Mouse (Mus musculus) cortical plate, adult 2 months (tissue): ENCODE data around the gene Setd6. TPM values are rescaled to one million over a fixed set of nuclear protein-coding genes. Genes with fewer than 3 reads are reported as not detected.

Experiments
- H3K27ac ChIP-seq: fragments of 200-500 bp; 2 replicates; pipeline ENCODE4 v1.5.1; 2012; ENCODE audit warnings: low read length, control low read depth, inconsistent platforms; ENCODE audit not compliant: insufficient read depth
- H3K4me1 ChIP-seq: fragments of 200-500 bp; 2 replicates; pipeline ENCODE4 v1.6.1; 2011; ENCODE audit warnings: low read length; ENCODE audit not compliant: control insufficient read depth, insufficient read depth
- H3K4me3 ChIP-seq: fragments of 200-500 bp; 2 replicates; pipeline ENCODE4 v1.5.1; 2011; ENCODE audit warnings: mild to moderate bottlenecking, low read length, control low read depth; ENCODE audit not compliant: insufficient read depth
- CTCF ChIP-seq: fragments of 200-500 bp; IDR thresholded peaks from 2 replicates; pipeline ENCODE4 v1.5.1; 2011; ENCODE audit warnings: mild to moderate bottlenecking, control low read depth, low read length; ENCODE audit not compliant: insufficient read depth; ENCODE audit errors: extremely low read depth
- POLR2A ChIP-seq: fragments of 200-500 bp; IDR thresholded peaks from 2 replicates; pipeline ENCODE4 v1.6.1; 2011; ENCODE audit warnings: mild to moderate bottlenecking, low read length, control low read depth; ENCODE audit not compliant: insufficient read depth; ENCODE audit errors: extremely low read depth
- polyA plus RNA-seq: library from polyadenylated mRNA; depleted of rRNA; stranded (reverse); fragments of >200 nt; gene quantifications from 2 replicates; pipeline ENCODE4 v1.2.3, GENCODE M21; 2012; rRNA removed

Gene Setd6
- polyA plus RNA-seq, 1 experiment, result 22.9 TPM

DNA sequence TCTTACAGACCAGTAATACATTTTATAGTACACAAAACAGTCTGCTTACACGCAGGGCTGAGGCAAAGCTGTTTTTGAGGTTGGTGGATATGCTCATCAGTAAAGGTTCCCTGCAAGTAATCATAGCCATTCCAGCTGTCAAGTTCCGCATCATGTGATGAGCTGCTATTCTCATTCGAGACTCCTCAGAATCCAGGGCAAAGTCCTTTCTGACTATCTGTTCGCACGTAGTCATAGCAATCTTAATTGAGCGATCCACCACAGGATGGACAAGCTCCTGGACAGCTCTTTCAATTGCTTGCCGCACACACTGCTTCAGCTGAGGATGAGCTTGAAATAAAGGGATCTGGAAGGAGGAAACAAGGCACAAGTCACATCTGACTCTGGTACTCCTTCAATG lies 26.1 kb downstream of the Setd6 start:
- TF ChIP-seq CTCF (no peak), POLR2A (no peak)
- Histone ChIP-seq H3K27ac (no peak overlapping the region), H3K4me1 (no peaks in the 10 kb centered on the region), H3K4me3 (no peak overlapping the region)

DNA sequence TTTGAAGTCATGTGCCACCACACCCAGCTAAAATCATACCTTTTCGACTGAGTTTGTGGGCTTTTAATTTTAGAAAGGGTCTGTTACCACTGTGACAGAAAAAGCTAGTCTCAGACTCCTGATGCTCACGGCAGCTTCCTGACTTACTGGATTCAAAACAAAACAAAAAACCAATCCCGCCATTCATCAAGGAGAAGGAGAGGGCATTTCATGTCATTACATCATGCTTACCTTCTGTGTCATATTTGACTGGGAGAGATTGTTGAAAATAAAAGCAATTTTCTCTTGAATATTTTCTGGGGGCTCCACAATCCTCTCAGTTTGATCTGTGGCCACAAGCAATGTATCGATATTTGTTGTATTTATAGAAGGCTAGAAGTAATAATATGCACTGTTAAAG lies 32.3 kb downstream of the Setd6 start:
- H3K4me1 ChIP-seq, result no peaks in the 10 kb centered on the region
- no peak for TF ChIP-seq CTCF
- H3K27ac ChIP-seq, result no peak overlapping the region
- no peak overlapping the region for H3K4me3 ChIP-seq

DNA sequence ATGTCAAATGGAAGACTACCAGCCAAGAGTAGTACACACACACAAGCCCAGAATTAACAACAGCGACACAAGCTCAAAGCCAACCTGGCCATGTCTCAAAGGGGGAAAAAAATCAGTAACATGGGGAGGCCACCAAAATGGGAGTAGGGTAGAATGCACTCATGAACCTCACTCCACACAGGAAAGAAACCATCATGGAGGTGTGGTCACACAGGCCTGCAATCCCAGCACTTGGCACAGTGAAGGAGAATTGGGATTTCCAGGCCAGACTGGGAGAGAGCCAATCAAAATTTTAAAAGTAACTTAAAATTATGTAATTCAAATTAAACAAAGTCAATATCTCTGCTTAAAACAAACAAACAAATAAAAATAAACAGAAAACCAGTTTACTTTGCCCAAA lies 36.2 kb downstream of the Setd6 start:
- TF ChIP-seq CTCF (no peak), POLR2A (no peak)
- H3K4me3 ChIP-seq, result no peak overlapping the region
- no peaks in the 10 kb centered on the region for H3K4me1 ChIP-seq
- no peak overlapping the region for H3K27ac ChIP-seq

DNA sequence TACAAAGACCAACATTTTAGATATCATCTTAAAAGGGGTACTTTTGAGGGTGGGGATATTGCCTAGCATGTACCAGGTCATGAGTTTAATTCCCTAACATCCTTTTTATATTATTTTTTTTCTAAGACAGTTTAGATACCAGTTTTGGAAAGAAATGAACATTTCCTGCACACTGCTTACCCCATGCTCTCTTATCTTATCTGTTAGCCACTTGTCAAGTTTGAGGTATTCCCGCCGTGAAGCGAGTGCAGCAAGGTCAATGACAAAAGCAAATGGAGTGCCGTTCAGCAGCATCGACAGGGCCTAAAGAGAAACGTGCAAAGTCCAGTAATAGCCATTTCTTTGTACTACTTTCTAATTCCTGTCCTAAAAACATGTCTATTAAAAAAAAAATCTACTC lies 44.6 kb downstream of the Setd6 start:
- Histone ChIP-seq H3K4me1 (no peaks in the 10 kb centered on the region), H3K4me3 (no peak overlapping the region)
- TF ChIP-seq CTCF (no peak), POLR2A (no peak)

DNA sequence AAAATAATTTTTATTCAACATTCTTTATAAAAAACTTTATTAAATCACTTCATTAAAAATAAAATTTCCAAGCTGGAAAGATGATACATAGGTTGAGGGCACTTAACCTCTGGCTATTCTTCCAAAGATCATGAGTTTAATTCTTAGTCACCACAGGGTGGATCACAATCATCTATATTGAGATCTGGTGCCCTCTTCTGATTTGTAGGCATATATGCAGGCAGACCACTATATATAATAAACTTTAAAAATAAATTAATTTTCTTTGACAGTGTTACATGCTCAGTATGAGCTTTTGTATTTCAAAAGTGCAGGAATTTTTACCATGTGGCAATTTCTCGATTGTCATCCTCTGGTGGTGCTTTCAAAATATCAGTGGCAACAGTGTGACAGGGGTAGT lies 48.5 kb downstream of the Setd6 start:
- Histone ChIP-seq H3K27ac (no peak overlapping the region), H3K4me1 (no peaks in the 10 kb centered on the region), H3K4me3 (no peak overlapping the region)
- no peak for TF ChIP-seq POLR2A
- TF ChIP-seq CTCF, result no peak

More for the DNA sequence above, 44.6 kb downstream of the Setd6 start:
- no peak overlapping the region for H3K27ac ChIP-seq

Other genes with a start within 250 kb of the Setd6 start
- 51.3 and 56.8 TPM in 2 replicates for gene Csnk2a2, start 225.8 kb upstream of the Setd6 start, polyA plus RNA-seq
- gene Ccdc113, start 181.8 kb upstream of the Setd6 start, polyA plus RNA-seq, result 3.6 TPM in 2 replicates
- gene Prss54, start 139.5 kb upstream of the Setd6 start, polyA plus RNA-seq, result 0.19 TPM in 2 replicates
- gene Gins3, start 82.4 kb upstream of the Setd6 start, polyA plus RNA-seq, result 1.6 and 1.8 TPM in 2 replicates
- 1,920 and 1,995 TPM in 2 replicates for gene Ndrg4, start 38.9 kb upstream of the Setd6 start, polyA plus RNA-seq
- 51.3 and 54.7 TPM in 2 replicates for gene Cnot1, start 91.6 kb downstream of the Setd6 start, polyA plus RNA-seq
- gene Sap18b, start 109.5 kb downstream of the Setd6 start, polyA plus RNA-seq, result 68.0 and 69.6 TPM in 2 replicates
- gene Slc38a7, start 137.7 kb downstream of the Setd6 start, polyA plus RNA-seq, result 29.5 and 30.1 TPM in 2 replicates
- gene Got2, start 172.7 kb downstream of the Setd6 start, polyA plus RNA-seq, result 217 and 230 TPM in 2 replicates